Mouse (Mus musculus) MEL (cell line): Measurements from ENCODE around the gene Ltn1. TPM values are rescaled to one million over a fixed set of nuclear protein-coding genes. Genes with fewer than 3 reads are reported as not detected.

Experiments used
- DNase-seq: peaks from one replicate; pipeline ENCODE4 v3.0.0; 2011; ENCODE audit warnings: low read depth, low spot score
- H3K27ac ChIP-seq: 2 replicates; pipeline ENCODE4 v1.5.1; 2012; ENCODE audit warnings: low read depth, mild to moderate bottlenecking, control low read depth, low read length, moderate library complexity; ENCODE audit not compliant: control insufficient read depth
- H3K27me3 ChIP-seq, 2 experiments: fragments of 150-350 bp in 1 of 2; sonication (generic) in 1 of 2; 2 replicates each; pipeline ENCODE4 v1.6.1; 2012; ENCODE audit warnings: low read length in 2 of 2, mild to moderate bottlenecking in 2 of 2, improper control_type of control experiment in 1 of 2, moderate library complexity in 1 of 2; ENCODE audit not compliant: insufficient read depth in 2 of 2, control insufficient read depth in 1 of 2
- H3K36me3 ChIP-seq, 2 experiments: 2 replicates each; pipeline ENCODE4 v1.6.1; 2012 to 2014; ENCODE audit warnings: low read length in 2 of 2, improper control_type of control experiment in 1 of 2, inconsistent platforms in 1 of 2, mild to moderate bottlenecking in 1 of 2; ENCODE audit not compliant: insufficient read depth in 2 of 2, control insufficient read depth in 1 of 2
- H3K4me1 ChIP-seq, 2 experiments: fragments of 150-350 bp in 1 of 2; sonication (generic) in 1 of 2; 2 replicates each; pipeline ENCODE4 v1.6.1; 2012; ENCODE audit warnings: low read length in 2 of 2, improper control_type of control experiment in 1 of 2, mild to moderate bottlenecking in 1 of 2; ENCODE audit not compliant: insufficient read depth in 2 of 2, control insufficient read depth in 1 of 2
- H3K4me3 ChIP-seq, 2 experiments: fragments of 150-350 bp in 1 of 2; sonication (generic) in 1 of 2; 2 replicates each; pipeline ENCODE4 v1.5.1; 2012; ENCODE audit warnings: low read depth in 2 of 2, low read length in 2 of 2, mild to moderate bottlenecking in 2 of 2, moderate library complexity in 2 of 2, control low read depth in 1 of 2, improper control_type of control experiment in 1 of 2; ENCODE audit not compliant: control insufficient read depth in 1 of 2, insufficient read depth in 1 of 2
- H3K79me2 ChIP-seq: 2 replicates; pipeline ENCODE4 v1.6.1; 2012; ENCODE audit warnings: mild to moderate bottlenecking, low read length, moderate library complexity; ENCODE audit not compliant: control insufficient read depth, poor library complexity, insufficient read depth
- H3K9ac ChIP-seq: 2 replicates; pipeline ENCODE4 v1.6.1; 2012; ENCODE audit warnings: low read depth, mild to moderate bottlenecking, control low read depth, low read length, moderate library complexity; ENCODE audit not compliant: control insufficient read depth, poor library complexity, severe bottlenecking
- H3K9me3 ChIP-seq: fragments of 150-350 bp; sonication (generic); replicated peaks from 2 replicates; pipeline ENCODE4 v1.6.1; 2012; ENCODE audit warnings: mild to moderate bottlenecking, low read length, improper control_type of control experiment, moderate library complexity; ENCODE audit not compliant: insufficient read depth
- BHLHE40 ChIP-seq: IDR thresholded peaks from 2 replicates; pipeline ENCODE4 v1.6.1; 2012; ENCODE audit warnings: low read depth, mild to moderate bottlenecking, inconsistent platforms, low read length, improper control_type of control experiment, borderline replicate concordance
- CHD1 ChIP-seq: IDR thresholded peaks from 2 replicates; pipeline ENCODE4 v1.6.1; 2012; ENCODE audit warnings: low read depth, mild to moderate bottlenecking, inconsistent platforms, low read length, improper control_type of control experiment
- CTCF ChIP-seq, 3 experiments: IDR thresholded peaks in 2 of 3; conservative IDR thresholded peaks in 1 of 3; 2 replicates each; pipeline ENCODE4 v1.5.1; 2011 to 2012; ENCODE audit warnings: low read length in 3 of 3, low read depth in 2 of 3, mild to moderate bottlenecking in 2 of 3, improper control_type of control experiment in 1 of 3, inconsistent platforms in 1 of 3, mixed read lengths in 1 of 3, moderate library complexity in 1 of 3; ENCODE audit not compliant: control insufficient read depth in 1 of 3, insufficient read depth in 1 of 3, poor library complexity in 1 of 3, severe bottlenecking in 1 of 3
- E2F4 ChIP-seq: IDR thresholded peaks from 2 replicates; pipeline ENCODE4 v1.6.1; 2011; ENCODE audit warnings: low read depth, low read length, improper control_type of control experiment, borderline replicate concordance
- ELF1 ChIP-seq: IDR thresholded peaks from 2 replicates; pipeline ENCODE4 v1.6.1; 2014; ENCODE audit warnings: low read depth, mild to moderate bottlenecking, inconsistent platforms, low read length, improper control_type of control experiment, moderate library complexity
- EP300 ChIP-seq, 2 experiments: IDR thresholded peaks; 2 replicates each; pipeline ENCODE4 v1.6.1; 2011; ENCODE audit warnings: improper control_type of control experiment in 2 of 2, low read length in 2 of 2, low read depth in 1 of 2, mild to moderate bottlenecking in 1 of 2
- GABPA ChIP-seq: IDR thresholded peaks from 2 replicates; pipeline ENCODE4 v1.6.1; 2012; ENCODE audit warnings: low read depth, mild to moderate bottlenecking, inconsistent platforms, low read length, improper control_type of control experiment, moderate library complexity
- GATA1 ChIP-seq: IDR thresholded peaks from 2 replicates; pipeline ENCODE4 v1.6.1; 2011; ENCODE audit warnings: low read depth, low read length, improper control_type of control experiment
- HCFC1 ChIP-seq: IDR thresholded peaks from 2 replicates; pipeline ENCODE4 v1.6.1; 2012; ENCODE audit warnings: low read depth, mild to moderate bottlenecking, inconsistent platforms, low read length, improper control_type of control experiment, moderate library complexity
- JUND ChIP-seq: IDR thresholded peaks from 2 replicates; pipeline ENCODE4 v1.6.1; 2011; ENCODE audit warnings: low read depth, mild to moderate bottlenecking, improper control_type of control experiment, low read length
- KAT2A ChIP-seq: conservative IDR thresholded peaks from 2 replicates; pipeline ENCODE4 v1.6.1; 2012; ENCODE audit warnings: low read depth, low read length, improper control_type of control experiment, inconsistent platforms
- MAFK ChIP-seq: IDR thresholded peaks from 2 replicates; pipeline ENCODE4 v1.6.1; 2011; ENCODE audit warnings: low read depth, mild to moderate bottlenecking, low read length, improper control_type of control experiment, borderline replicate concordance
- MAX ChIP-seq: IDR thresholded peaks from 2 replicates; pipeline ENCODE4 v1.6.1; 2011; ENCODE audit warnings: low read length, improper control_type of control experiment
- MAZ ChIP-seq: IDR thresholded peaks from 2 replicates; pipeline ENCODE4 v1.6.1; 2012; ENCODE audit warnings: low read depth, mild to moderate bottlenecking, inconsistent platforms, low read length, improper control_type of control experiment
- MXI1 ChIP-seq: IDR thresholded peaks from 2 replicates; pipeline ENCODE4 v1.6.1; 2011; ENCODE audit warnings: mild to moderate bottlenecking, low read depth, low read length, improper control_type of control experiment
- MYB ChIP-seq: IDR thresholded peaks from 2 replicates; pipeline ENCODE4 v1.6.1; 2011; ENCODE audit warnings: mild to moderate bottlenecking, low read depth, low read length, improper control_type of control experiment
- MYC ChIP-seq: IDR thresholded peaks from 2 replicates; pipeline ENCODE4 v1.6.1; 2011; ENCODE audit warnings: low read depth, mild to moderate bottlenecking, low read length, improper control_type of control experiment, moderate library complexity
- NELFE ChIP-seq: IDR thresholded peaks from 2 replicates; pipeline ENCODE4 v1.6.1; 2011; ENCODE audit warnings: low read depth, low read length, improper control_type of control experiment
- NRF1 ChIP-seq: IDR thresholded peaks from 2 replicates; pipeline ENCODE4 v1.6.1; 2014; ENCODE audit warnings: low read depth, mild to moderate bottlenecking, inconsistent platforms, low read length, improper control_type of control experiment, moderate library complexity; ENCODE audit not compliant: poor library complexity, insufficient read depth, severe bottlenecking
- POLR2A ChIP-seq, 2 experiments: IDR thresholded peaks; 2 replicates each; pipeline ENCODE4 v1.6.1; 2011 to 2012; ENCODE audit warnings: low read length in 2 of 2, mild to moderate bottlenecking in 2 of 2, control low read depth in 1 of 2, improper control_type of control experiment in 1 of 2, low read depth in 1 of 2, moderate library complexity in 1 of 2; ENCODE audit not compliant: control insufficient read depth in 1 of 2, insufficient read depth in 1 of 2, poor library complexity in 1 of 2
- POLR2AphosphoS2 ChIP-seq: IDR thresholded peaks from 2 replicates; pipeline ENCODE4 v1.6.1; 2011; ENCODE audit warnings: low read length, improper control_type of control experiment
- POLR2AphosphoS5 ChIP-seq: IDR thresholded peaks from 2 replicates; pipeline ENCODE4 v1.6.1; 2012; ENCODE audit warnings: low read depth, borderline replicate concordance, mild to moderate bottlenecking, inconsistent platforms, low read length, moderate library complexity, mixed read lengths
- RAD21 ChIP-seq: IDR thresholded peaks from 2 replicates; pipeline ENCODE4 v1.6.1; 2011; ENCODE audit warnings: mild to moderate bottlenecking, low read depth, low read length, improper control_type of control experiment
- RCOR1 ChIP-seq: IDR thresholded peaks from 2 replicates; pipeline ENCODE4 v1.6.1; 2012; ENCODE audit warnings: low read depth, mild to moderate bottlenecking, inconsistent platforms, low read length, improper control_type of control experiment
- SIN3A ChIP-seq: IDR thresholded peaks from 2 replicates; pipeline ENCODE4 v1.6.1; 2012; ENCODE audit warnings: low read length, improper control_type of control experiment, inconsistent platforms
- SMC3 ChIP-seq: IDR thresholded peaks from 2 replicates; pipeline ENCODE4 v1.6.1; 2011; ENCODE audit warnings: low read depth, low read length, improper control_type of control experiment
- TAL1 ChIP-seq: IDR thresholded peaks from 2 replicates; pipeline ENCODE4 v1.6.1; 2012; ENCODE audit warnings: mild to moderate bottlenecking, inconsistent platforms, low read length, moderate library complexity, mixed read lengths
- TBP ChIP-seq: IDR thresholded peaks from 2 replicates; pipeline ENCODE4 v1.8.0; 2011; ENCODE audit warnings: low read depth, low read length, improper control_type of control experiment
- TCF12 ChIP-seq: IDR thresholded peaks from 2 replicates; pipeline ENCODE4 v1.6.1; 2014; ENCODE audit warnings: low read depth, mild to moderate bottlenecking, inconsistent platforms, low read length, improper control_type of control experiment, moderate library complexity
- UBTF ChIP-seq: IDR thresholded peaks from 2 replicates; pipeline ENCODE4 v1.6.1; 2012; ENCODE audit warnings: low read depth, mild to moderate bottlenecking, inconsistent platforms, low read length, improper control_type of control experiment, moderate library complexity, borderline replicate concordance; ENCODE audit not compliant: insufficient read depth
- USF1 ChIP-seq: IDR thresholded peaks from 2 replicates; pipeline ENCODE4 v1.6.1; 2014; ENCODE audit warnings: low read depth, mild to moderate bottlenecking, inconsistent platforms, low read length, improper control_type of control experiment, moderate library complexity
- USF2 ChIP-seq, 2 experiments: IDR thresholded peaks; 2 replicates each; pipeline ENCODE4 v1.6.1; 2011 to 2012; ENCODE audit warnings: improper control_type of control experiment in 2 of 2, low read length in 2 of 2, borderline replicate concordance in 1 of 2, inconsistent platforms in 1 of 2, low read depth in 1 of 2, mild to moderate bottlenecking in 1 of 2; ENCODE audit not compliant: insufficient read depth in 1 of 2
- ZC3H11A ChIP-seq: IDR thresholded peaks from 2 replicates; pipeline ENCODE4 v1.6.1; 2012; ENCODE audit warnings: low read depth, mild to moderate bottlenecking, inconsistent platforms, low read length, improper control_type of control experiment
- ZKSCAN1 ChIP-seq: IDR thresholded peaks from 2 replicates; pipeline ENCODE4 v1.6.1; 2012; ENCODE audit warnings: low read depth, mild to moderate bottlenecking, inconsistent platforms, low read length, improper control_type of control experiment, moderate library complexity
- ZMIZ1 ChIP-seq: IDR thresholded peaks from 2 replicates; pipeline ENCODE4 v1.6.1; 2012; ENCODE audit warnings: low read depth, mild to moderate bottlenecking, inconsistent platforms, low read length, improper control_type of control experiment, moderate library complexity
- ZNF384 ChIP-seq: IDR thresholded peaks from 2 replicates; pipeline ENCODE4 v1.6.1; 2012; ENCODE audit warnings: low read depth, mild to moderate bottlenecking, inconsistent platforms, low read length, improper control_type of control experiment
- polyA plus RNA-seq, 2 experiments: library from polyadenylated mRNA; stranded (reverse) in 1 of 2; unstranded in 1 of 2; fragments of >175 nt in 1 of 2; fragments of >200 nt in 1 of 2; gene quantifications; 2 replicates each; pipeline versions ENCODE4 v1.2.1 to v1.2.4; 2012; ENCODE audit warnings: low replicate concordance in 2 of 2, low read depth in 1 of 2; ENCODE audit not compliant: insufficient read length in 2 of 2, insufficient read depth in 1 of 2, missing spikeins in 1 of 2
- total RNA-seq: library from RNA; depleted of rRNA; stranded (reverse); fragments of 300-350 nt; gene quantifications from 2 replicates; pipeline ENCODE4 v1.2.3, GENCODE M21; 2012; rRNA removed

Ltn1 gene
- 16.0 and 16.4 TPM in 2 replicates for total RNA-seq
- polyA plus RNA-seq, result 10 to 100 TPM; 22.3 to 55.9 TPM

GRCm38 (mm10) chr16:87432033-87432814, at the start of gene Ltn1:
Ltn1 (minus strand) TSS chr16:87432612.
- peak; percentile 99 for DNase-seq
- peak within 1 kb of the TSS; percentile 43 for H3K27ac ChIP-seq
- H3K36me3 ChIP-seq, result peaks cover 2 to 22% of the 10 kb centered on the region in 2 experiments
- H3K4me3 ChIP-seq, result peak within 1 kb of the TSS; percentile 60 to 75
- H3K4me1 ChIP-seq, result peaks cover 0 to 12% of the 10 kb centered on the region in 2 experiments; a peak in 1 of 4 replicates
- no peaks in the 10 kb centered on the region for H3K9me3 ChIP-seq
- H3K79me2 ChIP-seq, result peaks cover 34% of the 10 kb centered on the region
- H3K9ac ChIP-seq, result peak within 1 kb of the TSS; percentile 81
- H3K27me3 ChIP-seq, result no peaks in the 10 kb centered on the region
- peak; percentile 48; the same call in 1 of the 2 replicates for TF ChIP-seq TCF12
- no peak for TF ChIP-seq EP300 (IDR thresholded peaks at IDR 0.05; ENCODE audit: low read depth in 1 of 2, low read length in 2 of 2)
- peak; percentile 98 for TF ChIP-seq ELF1
- no peak for TF ChIP-seq MYB
- no peak for TF ChIP-seq GABPA
- peak; percentile 83 for TF ChIP-seq NELFE
- no peak for TF ChIP-seq ZMIZ1
- TF ChIP-seq E2F4, result peak; percentile 100
- TF ChIP-seq TAL1, result no peak
- no peak for TF ChIP-seq POLR2AphosphoS5
- TF ChIP-seq ZNF384, result no peak
- TF ChIP-seq SMC3, result no peak
- no peak for TF ChIP-seq CHD1
- peak; percentile 81 for TF ChIP-seq TBP
- no peak for TF ChIP-seq BHLHE40
- TF ChIP-seq USF2 (IDR thresholded peaks at IDR 0.05; ENCODE audit: borderline replicate concordance in 1 of 2, insufficient read depth in 1 of 2, low read depth in 1 of 2, low read length in 2 of 2), result no peak
- no peak for TF ChIP-seq MAFK
- TF ChIP-seq MAZ, result 0 out of 2 replicates have a peak, but pooled peaks have one; percentile 45
- no peak for TF ChIP-seq RCOR1
- TF ChIP-seq USF1, result 0 out of 2 replicates have a peak, but pooled peaks have one; percentile 6
- no peak for TF ChIP-seq ZKSCAN1
- no peak for TF ChIP-seq NRF1
- TF ChIP-seq POLR2A (IDR thresholded peaks at IDR 0.05; ENCODE audit: control insufficient read depth in 1 of 2, insufficient read depth in 1 of 2, low read depth in 1 of 2, low read length in 2 of 2, poor library complexity in 1 of 2), result peak; percentile 85
- TF ChIP-seq GATA1, result no peak
- TF ChIP-seq POLR2AphosphoS2, result peak; percentile 79
- TF ChIP-seq RAD21, result no peak
- TF ChIP-seq CTCF (IDR thresholded peaks at IDR 0.05 in 2 of 3, conservative IDR thresholded peaks at IDR 0.05 in 1 of 3; ENCODE audit: control insufficient read depth in 1 of 3, insufficient read depth in 1 of 3, low read depth in 2 of 3, low read length in 3 of 3, poor library complexity in 1 of 3, severe bottlenecking in 1 of 3), result no peak
- TF ChIP-seq JUND, result no peak
- TF ChIP-seq HCFC1, result peak; percentile 91
- TF ChIP-seq KAT2A, result no peak; the same call in 1 of the 2 replicates
- TF ChIP-seq ZC3H11A, result no peak
- TF ChIP-seq SIN3A, result peak; percentile 97
- peak; percentile 93 for TF ChIP-seq MXI1
- no peak for TF ChIP-seq UBTF
- TF ChIP-seq MAX, result no peak; the same call in none of the 2 replicates
- no peak for TF ChIP-seq MYC
